Mouse (Mus musculus): Measurements from ENCODE around the gene Gm10272.
"Not testable (repeated sequence)": the region's sequence is repeated elsewhere in the genome, so short reads cannot be mapped to it uniquely, and the experiment has no call there.

Gm10272 gene

GRCm38 (mm10) chr10:77728280-77728679 lies 21.9 kb downstream of the Gm10272 start:
- no peak for DNase-seq (ENCODE audit: low spot score in 2 of 2)

- DNase-seq (ENCODE audit: low spot score in 2 of 2): no peak
Observed at GRCm38 (mm10) chr10:77729241-77729640, 22.8 kb downstream of the Gm10272 start.

DNA sequence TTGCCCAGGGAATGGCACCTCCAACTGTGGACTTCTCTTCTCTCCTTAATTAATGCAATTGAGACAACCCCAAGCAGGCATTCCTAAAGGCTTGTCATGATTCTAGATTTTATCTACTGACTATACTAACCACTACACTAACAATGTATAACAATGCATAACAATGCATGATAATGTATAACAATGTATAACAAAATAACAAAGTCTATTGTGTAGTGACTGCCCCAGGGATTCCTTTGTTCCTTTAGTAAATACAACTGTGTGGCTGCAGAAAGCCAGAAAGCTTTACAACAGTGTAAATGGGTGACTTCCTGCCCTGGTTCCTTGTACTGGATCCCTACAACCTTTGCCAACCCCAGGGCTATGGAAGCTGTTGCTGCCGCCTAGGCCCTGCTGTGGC lies 29.5 kb downstream of the Gm10272 start:
- no peak for DNase-seq (ENCODE audit: low spot score in 2 of 2)

GRCm38 (mm10) chr10:77738929-77739328 lies 32.5 kb downstream of the Gm10272 start:
- no peak for DNase-seq (ENCODE audit: low spot score in 2 of 2)

DNA sequence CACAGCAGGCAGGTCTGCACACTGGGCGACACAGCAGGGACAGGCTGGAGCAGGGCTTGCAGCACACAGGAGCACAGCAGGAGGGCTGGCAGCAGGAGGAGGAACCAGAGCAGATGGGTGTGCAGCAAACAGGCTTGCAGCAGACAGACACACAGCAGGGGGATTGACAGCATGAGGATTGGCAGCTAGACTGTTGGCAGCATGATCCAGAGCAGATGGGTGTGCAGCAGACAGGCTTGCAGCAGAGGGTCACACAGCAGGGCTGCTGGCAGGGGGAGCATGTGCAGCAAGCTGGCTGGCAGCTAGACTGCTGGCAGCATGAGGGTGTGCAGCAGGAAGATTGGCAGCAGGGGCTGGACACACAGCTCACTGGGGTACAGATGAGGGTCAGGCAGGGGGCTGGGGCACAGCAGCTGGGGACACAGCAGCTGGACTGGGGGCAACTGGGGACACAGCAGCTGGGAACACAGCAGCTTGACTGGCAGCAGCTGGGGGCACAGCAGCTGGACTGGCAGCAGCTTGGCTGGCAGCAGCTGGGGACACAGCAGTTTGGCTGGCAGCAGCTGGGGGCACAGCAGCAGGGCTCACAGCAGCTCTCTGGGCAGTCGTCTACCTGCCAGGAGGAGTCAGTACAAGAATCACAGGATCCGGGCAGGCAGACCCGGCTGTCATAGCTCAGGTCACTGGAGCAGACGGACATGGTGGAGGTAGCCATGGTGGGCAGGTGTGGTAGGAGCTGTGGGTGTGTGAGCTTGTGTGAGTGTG lies 35.7 kb downstream of the Gm10272 start, which contains the start of gene Gm18596:
Gm18596 (minus strand) TSS at position 715 of the 765 bp plus-strand sequence.
- not testable (repeated sequence) for DNase-seq (ENCODE audit: low spot score in 2 of 2)

GRCm38 (mm10) chr10:77750686-77751085 lies 44.3 kb downstream of the Gm10272 start:
- not testable (repeated sequence) for DNase-seq (ENCODE audit: low spot score in 2 of 2)

GRCm38 (mm10) chr10:77751254-77751653 lies 44.8 kb downstream of the Gm10272 start, which contains the start of gene Gm9736:
Gene Gm9736, minus strand, starts transcription at chr10:77751354.
- DNase-seq (ENCODE audit: low spot score in 2 of 2): not testable (repeated sequence)

- DNase-seq (ENCODE audit: low spot score in 2 of 2): not testable (repeated sequence)
Observed at GRCm38 (mm10) chr10:77752312-77752711, 45.9 kb downstream of the Gm10272 start.

DNA sequence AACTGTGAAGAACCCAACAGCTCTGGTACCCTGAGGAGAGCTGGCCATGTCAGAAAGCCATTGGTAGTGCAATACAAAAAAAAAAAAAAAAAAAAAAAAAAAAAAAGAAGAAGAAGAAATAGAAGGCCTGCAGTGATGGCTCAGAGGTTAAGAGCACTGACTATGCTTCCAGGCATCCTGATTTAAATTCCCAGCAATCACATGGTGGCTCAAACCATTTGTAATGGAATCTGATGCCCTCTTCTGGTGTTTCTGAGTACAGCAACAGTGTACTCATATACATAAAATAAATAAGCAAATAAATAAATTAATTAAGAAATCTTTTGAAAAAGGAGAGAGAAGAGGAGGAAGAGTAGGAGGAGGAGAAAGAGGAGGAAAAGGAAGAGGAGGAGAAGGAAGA lies 47.0 kb downstream of the Gm10272 start:
- DNase-seq (ENCODE audit: low spot score in 2 of 2): no peak

Data from heart, adult 9 months (tissue).